In the genomic region with DNA sequence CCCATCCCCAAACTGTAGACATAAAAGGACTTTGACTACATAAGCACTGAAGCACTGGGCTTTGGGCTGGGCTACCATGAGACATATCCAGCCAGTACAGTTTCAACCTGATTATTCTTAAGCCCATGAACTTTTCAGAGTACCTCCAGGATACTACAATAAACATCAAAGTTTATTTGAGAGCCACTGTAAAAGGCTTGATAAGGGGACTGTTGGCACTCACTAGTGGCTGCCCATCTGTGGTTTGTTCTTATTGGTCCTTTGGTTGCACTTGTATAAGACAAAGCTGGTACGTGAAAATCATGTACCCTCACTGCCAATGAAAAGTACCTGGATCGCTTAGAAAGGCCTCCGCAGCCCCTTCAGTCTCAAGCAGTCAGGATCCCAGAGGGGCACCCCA, we compare ENCODE assay signal across 28 mouse cellular contexts.
"Had no signal": no experiment of that assay in that cellular context is flagged by ENCODE, and none has a peak within 500 bp of the region (broad histone marks: within the 10 kb centered on the region; RNA-seq: fewer than 3 reads in every experiment).

No protein-coding gene starts in this region.

- H3K4me1 ChIP-seq: embryonic facial prominence, embryonic 10.5 days; embryonic facial prominence, embryonic 12.5 days; embryonic facial prominence, embryonic 13.5 days; embryonic facial prominence, embryonic 15.5 days; forebrain, embryonic 12.5 days; forebrain, embryonic 13.5 days; forebrain, embryonic 15.5 days had no signal

- H3K27ac ChIP-seq: embryonic facial prominence, embryonic 10.5 days; embryonic facial prominence, embryonic 12.5 days; embryonic facial prominence, embryonic 13.5 days; embryonic facial prominence, embryonic 15.5 days; forebrain, embryonic 10.5 days; forebrain, embryonic 12.5 days; forebrain, embryonic 13.5 days; forebrain, embryonic 15.5 days; gastrocnemius, adult 2 months; heart, adult 2 months had no signal

- H3K36me3 ChIP-seq: embryonic facial prominence, embryonic 10.5 days; forebrain, embryonic 10.5 days; forebrain, embryonic 12.5 days; forebrain, embryonic 15.5 days had no signal

- H3K9ac ChIP-seq: embryonic facial prominence, embryonic 12.5 days; embryonic facial prominence, embryonic 13.5 days; embryonic facial prominence, embryonic 15.5 days; forebrain, embryonic 12.5 days; forebrain, embryonic 13.5 days; forebrain, embryonic 15.5 days; forebrain, postnatal 0 days had no signal

- H3K9me3 ChIP-seq: embryonic facial prominence, embryonic 10.5 days; embryonic facial prominence, embryonic 12.5 days; embryonic facial prominence, embryonic 13.5 days; embryonic facial prominence, embryonic 15.5 days; forebrain, embryonic 10.5 days; forebrain, embryonic 12.5 days; forebrain, embryonic 13.5 days; forebrain, embryonic 15.5 days had no signal

- H3K27me3 ChIP-seq: embryonic facial prominence, embryonic 12.5 days; embryonic facial prominence, embryonic 13.5 days; embryonic facial prominence, embryonic 15.5 days; forebrain, embryonic 12.5 days; forebrain, embryonic 13.5 days; forebrain, embryonic 15.5 days had no signal

- DNase-seq: cerebellum, adult 2 months; cerebellum, adult 8-10 months; cerebellum, adult 9-10 months; cerebellum, adult 9-11 months; cerebellum, postnatal 14 days; cerebellum, postnatal 25 days; cerebellum, postnatal 36 days; embryo, embryonic 11 days; forebrain, postnatal 0 days; gastrocnemius, adult 2 months; gastrocnemius, postnatal 10 days; gastrocnemius, postnatal 14 days; gastrocnemius, postnatal 25 days; gastrocnemius, postnatal 36 days; heart, adult 11 months; heart, adult 18-20 months; heart, adult 2 months had no signal

- H3K4me3 ChIP-seq: embryonic facial prominence, embryonic 10.5 days; embryonic facial prominence, embryonic 12.5 days; embryonic facial prominence, embryonic 13.5 days; embryonic facial prominence, embryonic 15.5 days; erythroblast, embryonic 14.5 days; forebrain, embryonic 10.5 days; forebrain, embryonic 12.5 days; forebrain, embryonic 13.5 days; forebrain, embryonic 15.5 days; gastrocnemius, adult 2 months; heart, adult 2 months had no signal

- ATAC-seq: forebrain, embryonic 13.5 days; forebrain, embryonic 14.5 days; forebrain, embryonic 15.5 days; forebrain, embryonic 16.5 days; forebrain, postnatal 0 days had no signal

- H3K4me2 ChIP-seq: embryonic facial prominence, embryonic 12.5 days; embryonic facial prominence, embryonic 13.5 days; embryonic facial prominence, embryonic 15.5 days; forebrain, embryonic 12.5 days; forebrain, embryonic 13.5 days; forebrain, embryonic 15.5 days had no signal
